Mouse (Mus musculus) R1 (cell line): ENCODE results near the gene Htr3b.

Experiments used
- DNase-seq: peaks from one replicate; pipeline ENCODE4 v3.0.0-alpha.2; 2018; ENCODE audit warnings: low read depth, low spot score

The Htr3b gene

DNA sequence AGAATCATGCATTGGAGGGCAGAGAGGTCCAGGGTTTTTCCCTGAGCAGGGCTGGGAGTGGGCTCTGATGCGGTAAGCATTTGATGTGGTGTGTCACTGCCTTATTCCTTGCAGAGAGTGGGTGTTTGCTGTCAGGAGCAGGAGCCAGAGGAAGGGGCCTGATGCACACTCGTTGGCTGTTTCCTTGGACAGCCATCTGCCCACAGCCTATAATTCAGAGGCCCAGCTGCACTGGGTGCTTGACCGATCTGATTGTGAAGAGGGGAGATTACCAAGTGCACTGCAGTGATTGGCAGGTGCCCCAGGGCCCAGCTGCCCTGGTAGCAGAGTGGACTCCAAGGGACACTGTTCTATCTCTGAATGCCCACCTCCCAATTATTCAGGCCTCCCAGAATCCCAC is 36.0 kb downstream of the Htr3b start:
- no peak for DNase-seq

DNA sequence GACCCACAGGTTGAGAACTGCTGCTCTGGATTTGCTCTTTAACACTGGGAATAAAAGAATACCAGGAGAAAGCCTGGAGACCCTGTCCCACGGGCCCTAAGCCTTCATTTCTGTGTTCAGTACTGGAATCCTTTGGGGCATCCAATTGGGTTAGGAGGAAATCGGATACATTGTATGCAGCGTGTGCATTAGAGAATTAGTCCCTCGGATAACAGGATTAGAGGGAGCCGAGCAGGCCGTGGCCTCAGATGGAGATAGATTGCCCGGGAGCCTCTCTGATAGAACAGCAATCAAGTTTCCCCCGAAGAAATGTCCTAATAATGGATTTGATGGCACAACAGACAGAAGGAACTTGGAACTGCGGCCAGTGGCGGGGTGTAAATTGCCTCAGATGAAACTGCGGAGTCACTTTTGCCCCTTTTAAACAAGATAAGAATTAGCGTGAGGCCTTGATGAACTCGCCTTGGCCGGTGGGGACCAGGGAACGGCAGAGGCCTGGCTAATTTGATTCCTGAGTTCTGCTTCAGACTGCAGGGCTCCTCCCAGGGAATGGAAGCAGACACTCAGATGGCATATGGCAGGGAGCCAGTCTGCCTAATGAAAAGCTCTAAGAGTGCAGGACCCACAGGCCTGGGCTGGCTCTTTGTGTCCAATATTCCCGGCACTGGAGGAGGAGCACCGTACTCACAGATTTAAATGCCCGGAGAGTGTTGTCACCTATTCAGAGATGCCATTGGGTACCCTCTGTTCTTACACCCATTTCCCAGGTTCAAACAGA is 48.6 kb downstream of the Htr3b start:
- DNase-seq = no peak

DNA sequence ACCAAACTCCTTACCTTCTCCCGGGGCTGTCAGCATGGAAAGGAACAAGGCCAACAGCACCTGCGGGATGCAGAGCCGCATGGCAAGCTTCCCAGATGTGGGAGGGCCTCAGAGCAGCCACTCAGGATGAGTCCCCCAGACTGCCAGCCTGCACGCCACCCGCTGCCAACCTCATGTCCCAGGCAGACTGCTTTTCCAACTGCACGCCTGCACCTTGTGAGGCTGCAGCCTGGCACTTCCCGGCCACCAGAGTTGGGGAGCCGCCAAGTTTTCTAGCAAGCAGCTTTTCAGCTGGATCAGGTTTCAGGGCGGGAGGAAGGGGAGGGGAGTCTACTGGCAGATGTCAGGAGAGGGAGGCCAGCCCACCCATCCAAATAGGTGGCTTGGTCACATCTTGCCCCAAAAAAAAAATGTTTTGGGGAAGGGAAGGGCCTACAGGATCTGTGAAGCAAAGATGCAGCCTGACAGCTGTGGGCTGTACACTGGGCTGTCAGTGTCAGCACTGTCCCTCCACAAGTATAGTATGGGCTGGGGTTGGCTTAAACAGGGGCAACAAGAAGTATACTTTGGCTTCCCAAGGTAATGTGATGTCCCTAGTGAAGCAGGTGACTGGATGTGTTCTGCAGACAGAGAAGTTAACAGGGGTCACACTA is 53.8 kb downstream of the Htr3b start, which contains the start of gene Htr3a:
Htr3a (minus strand) TSS at position 215 of the 653 bp plus-strand sequence.
- peak; percentile 31 for DNase-seq

DNA sequence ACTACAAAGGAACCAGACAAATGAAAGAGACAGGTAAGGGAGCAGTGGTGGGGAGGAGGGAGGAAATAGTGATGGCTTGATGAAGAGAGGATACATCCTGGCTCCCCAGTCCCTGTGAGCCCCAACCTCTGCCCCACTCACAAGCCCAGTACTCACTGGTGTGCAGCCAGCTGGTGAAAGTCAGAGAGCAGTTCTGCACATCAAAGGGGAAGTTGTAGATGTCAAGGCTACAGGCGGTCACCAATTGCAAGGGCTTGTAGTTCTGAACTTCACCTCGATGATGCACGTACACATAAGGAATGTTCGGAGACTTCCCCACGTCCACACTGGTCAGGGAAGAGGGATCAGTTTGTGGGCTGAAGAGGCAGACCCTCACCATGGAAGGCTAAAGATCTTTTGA is 60.4 kb downstream of the Htr3b start:
- no peak for DNase-seq

DNA sequence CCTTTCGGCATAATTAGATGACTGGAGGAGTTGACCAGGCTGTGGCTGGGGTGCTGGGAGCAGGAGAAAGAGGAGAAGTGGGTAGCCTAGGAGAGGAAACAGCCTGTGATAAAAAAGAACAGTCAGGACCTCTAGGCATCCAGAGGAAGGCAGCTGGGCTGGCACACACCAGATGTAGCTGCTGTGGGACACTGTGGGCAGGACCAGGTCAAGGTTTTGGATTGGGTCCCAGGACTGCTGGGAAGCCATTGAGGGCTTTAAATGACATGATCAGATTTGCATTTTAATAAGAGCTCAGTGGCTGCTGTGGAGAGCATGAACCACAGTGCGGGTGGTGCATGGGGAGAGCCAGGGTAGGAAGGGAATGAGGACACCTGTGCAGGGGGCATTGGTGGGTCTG is 61.0 kb downstream of the Htr3b start:
- no peak for DNase-seq

- peak; percentile 79 for DNase-seq
Observed at GRCm38 (mm10) chr9:48898551-48898950, 66.2 kb downstream of the Htr3b start.

DNA sequence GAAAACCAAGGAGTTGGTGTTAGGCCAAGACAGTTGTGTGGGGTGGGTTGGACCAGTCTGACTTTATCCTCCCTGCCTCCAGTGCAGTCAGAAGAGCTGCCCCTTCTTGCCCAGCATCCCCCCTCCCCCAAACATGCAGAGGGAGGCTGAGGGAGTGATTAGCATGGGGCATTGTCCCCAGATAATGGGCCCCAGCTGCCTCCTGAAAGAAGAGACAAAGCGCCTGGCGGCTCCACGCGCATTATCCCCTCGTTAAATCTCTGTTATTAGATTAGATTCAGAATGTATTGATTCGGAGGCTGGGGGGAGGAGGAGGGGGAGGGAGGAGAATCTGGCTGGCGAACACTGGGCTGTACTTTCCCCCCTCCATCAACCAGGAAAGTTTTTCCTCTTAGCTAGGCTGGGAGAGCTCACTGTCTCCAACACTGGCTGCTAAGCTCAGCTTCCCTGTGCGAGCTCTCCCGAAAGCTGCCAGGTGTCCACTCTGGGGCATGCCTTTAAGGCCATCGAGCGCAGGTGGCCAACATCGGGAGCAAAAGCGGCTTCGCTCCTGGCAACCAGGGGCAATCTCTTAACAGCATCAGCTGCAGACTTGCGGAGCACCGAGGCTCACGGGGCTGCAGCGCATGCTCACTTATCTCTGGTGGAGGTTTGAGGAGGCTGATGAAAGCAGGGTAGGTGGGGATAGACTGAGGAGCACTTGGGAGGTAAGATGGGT is 68.8 kb downstream of the Htr3b start:
- DNase-seq = peak; percentile 71

- DNase-seq = no peak
Observed at GRCm38 (mm10) chr9:48894755-48895154, 70.0 kb downstream of the Htr3b start.

DNA sequence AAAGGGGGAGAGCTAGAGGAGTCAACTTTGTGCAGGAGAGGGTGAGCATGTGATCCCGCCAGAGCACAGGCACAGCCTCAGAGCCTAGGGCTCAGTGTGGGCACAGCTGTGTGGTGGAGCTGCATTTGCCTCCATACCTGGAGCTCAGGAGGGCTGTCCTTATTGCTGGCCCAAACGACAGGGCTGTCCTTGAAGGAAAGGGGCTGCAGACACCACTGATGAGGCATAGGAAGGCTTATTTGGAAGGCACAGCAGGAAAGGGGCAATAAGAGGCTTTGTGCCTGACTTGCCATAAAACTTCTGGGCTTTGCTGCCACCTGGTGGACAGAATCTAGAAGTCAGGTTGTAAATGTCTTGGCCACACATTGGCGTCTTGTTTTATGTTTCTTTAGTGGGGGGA is 70.8 kb downstream of the Htr3b start:
- peak; percentile 84 for DNase-seq

- DNase-seq = peak; percentile 63
Observed at GRCm38 (mm10) chr9:48889093-48889492, 75.7 kb downstream of the Htr3b start.
